Mouse (Mus musculus) cerebellum, adult (tissue): ENCODE data around the gene Herc1.

Experiments
- ATAC-seq: cut with Nextera tagmentation; 2 replicates; pipeline ENCODE4 v1.9.2; 2017; ENCODE audit warnings: mild to moderate bottlenecking, moderate library complexity, mixed read lengths; ENCODE audit not compliant: insufficient number of reproducible peaks, low FRiP score, low TSS enrichment

Gene Herc1

DNA sequence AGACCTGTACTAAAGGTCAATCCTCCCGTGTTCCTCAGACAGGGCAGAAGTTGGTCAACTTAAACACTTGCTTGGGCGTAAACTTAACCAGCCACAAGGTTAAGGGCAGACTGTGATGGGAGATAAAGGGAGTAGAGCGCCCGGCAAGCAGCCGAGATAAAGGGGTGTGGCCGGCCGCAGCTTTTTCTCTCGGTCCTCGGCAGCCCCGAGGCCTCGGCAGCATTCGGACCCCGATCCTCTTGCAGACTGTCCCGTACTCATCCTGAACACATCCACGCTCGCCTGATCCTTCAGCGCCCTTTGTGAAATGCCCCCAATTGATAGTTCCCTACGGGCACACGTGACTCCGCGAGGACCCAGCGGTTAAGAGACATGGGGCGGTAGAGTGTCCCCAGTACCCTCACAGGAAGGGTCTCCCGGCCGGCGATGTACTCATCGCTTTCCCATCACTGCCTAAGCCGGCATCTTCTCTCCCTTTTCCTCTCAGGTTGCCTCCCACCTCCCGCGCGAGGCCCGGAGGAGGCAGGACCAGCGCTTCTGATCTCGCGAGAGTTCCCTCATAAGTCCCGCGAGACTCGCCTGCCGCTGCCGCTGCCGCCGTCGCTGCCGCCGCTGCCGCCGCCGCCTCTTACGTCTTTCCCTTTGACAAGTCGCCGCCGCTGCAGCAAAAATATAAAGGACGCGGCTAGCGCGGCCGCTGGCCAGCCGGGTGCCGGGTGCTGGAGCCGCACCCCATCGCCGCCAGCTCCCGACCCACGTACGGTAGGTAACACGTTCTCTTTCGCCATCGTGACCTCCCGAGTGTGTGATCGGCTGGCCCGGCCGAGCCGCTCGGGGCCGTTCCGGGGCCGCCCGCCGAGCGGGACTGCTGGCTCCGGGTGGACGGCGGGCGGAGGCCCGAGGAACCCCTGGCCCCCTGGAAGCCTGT, at the start of gene Herc1:
TSS of gene Herc1 (plus strand) at position 591 of the 928 bp plus-strand sequence.
- peak; percentile 91 for ATAC-seq

DNA sequence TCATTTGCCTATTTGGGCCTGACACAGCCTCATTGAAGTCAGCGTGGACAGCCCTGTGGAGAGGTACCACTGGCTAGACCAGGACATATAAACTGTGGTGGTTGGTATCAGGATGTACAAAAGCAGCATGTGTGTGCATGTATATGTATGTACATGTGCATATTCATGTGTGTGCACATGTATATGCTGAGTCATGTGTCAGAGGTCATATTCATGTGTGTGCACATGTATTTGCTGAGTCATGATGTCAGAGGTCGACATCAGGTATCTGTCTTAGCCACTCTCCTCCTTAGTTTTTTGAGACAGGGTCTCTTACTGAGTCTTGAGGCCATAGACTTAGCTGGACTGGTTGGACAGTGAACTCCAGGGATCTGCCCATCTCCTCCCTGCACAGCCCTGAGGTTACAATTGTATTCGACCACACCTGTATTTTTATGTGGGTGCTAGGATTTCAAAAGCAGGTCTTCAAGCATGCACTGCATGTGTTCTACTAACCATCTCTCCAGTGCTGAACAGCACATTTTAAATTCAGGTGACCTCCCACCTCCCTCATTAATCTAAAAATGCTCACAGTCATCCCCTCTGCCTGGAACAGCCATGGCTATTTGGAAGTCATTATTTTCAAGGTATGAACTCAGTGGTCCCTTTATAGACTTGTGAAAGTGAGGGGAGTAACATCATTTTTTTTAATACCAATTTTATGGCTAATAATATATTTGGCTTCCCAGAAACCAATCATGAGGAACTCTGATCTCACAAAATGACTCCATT, 45.7 kb upstream of the Herc1 start:
- ATAC-seq = no peak

DNA sequence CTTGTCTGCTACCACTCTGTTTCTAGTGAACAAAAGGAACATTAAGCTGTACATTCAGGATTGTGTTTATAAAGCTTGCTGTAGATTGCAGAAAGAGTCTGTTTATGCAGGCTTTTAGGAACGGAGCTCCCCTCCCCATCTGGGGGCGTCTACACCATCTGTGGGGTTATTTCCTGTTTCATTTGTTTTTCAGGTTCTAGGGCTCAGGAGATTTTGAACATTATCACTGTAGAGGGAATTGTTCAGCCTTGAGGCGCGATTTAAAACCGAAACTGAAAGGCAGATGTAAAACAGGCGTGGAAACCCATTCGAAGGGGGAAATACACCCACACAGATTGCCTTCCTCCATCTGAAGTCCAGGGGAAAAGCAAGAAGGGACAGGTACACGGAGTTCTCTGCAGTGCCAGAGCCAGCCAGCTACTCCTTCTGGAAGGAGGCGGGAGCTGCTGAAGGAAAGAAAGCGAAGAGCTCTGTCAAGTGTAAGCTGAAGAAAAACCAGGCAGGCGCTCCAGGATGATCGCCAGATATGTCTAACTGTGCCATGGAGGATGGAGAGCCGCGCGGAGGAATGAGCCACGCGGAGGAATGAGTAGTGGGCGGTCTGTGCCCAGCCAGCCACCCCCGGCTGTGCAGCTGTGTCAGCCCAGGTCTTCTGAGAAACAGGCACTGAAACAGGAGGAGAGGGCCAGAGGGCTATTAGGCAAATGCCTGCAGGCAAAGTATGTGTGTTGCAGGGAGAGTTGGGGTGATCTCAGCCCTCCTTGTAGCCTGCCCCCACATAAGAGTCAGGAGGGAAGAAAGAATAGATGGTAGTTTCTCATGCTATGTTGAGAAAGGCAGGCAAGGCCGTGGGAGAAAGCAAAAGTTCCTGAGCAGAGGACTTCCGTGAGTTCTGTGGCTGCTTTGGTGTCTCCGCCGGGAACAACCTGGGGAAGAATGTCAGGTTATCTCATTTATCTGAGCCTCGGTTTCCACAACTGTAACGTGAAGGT, 44.8 kb upstream of the Herc1 start:
- peak; percentile 66; the same call in 1 of the 2 replicates for ATAC-seq

GRCm38 (mm10) chr9:66306414-66306813, 43.8 kb upstream of the Herc1 start:
- ATAC-seq = no peak

GRCm38 (mm10) chr9:66307341-66307740, 42.9 kb upstream of the Herc1 start:
- no peak for ATAC-seq

DNA sequence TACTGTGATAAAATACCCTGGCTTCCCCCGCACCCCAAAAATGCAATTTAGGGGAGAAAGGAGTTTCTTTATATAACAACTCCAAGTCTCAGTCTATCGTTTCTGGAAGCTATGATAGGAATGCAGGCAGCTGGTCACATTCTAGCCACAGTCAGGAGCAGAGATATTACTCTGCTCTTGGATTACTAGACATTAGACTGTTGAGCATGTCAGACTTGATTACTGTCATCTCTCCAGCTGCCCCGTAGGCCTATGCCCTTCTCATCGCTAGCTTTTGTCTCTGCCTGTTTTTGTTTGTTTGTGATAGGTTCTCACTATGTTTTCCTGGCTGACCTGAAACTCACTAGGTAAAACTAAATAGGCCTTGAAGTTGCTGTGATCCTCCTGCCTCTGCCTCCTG, 41.5 kb upstream of the Herc1 start:
- no peak for ATAC-seq

GRCm38 (mm10) chr9:66311458-66311857, 38.8 kb upstream of the Herc1 start:
- ATAC-seq = no peak

- ATAC-seq = no peak
These were observed 33.6 kb upstream of the Herc1 start for GRCm38 (mm10) chr9:66316603-66317002.

- peak; percentile 97 for ATAC-seq
These were observed 28.0 kb upstream of the Herc1 start for GRCm38 (mm10) chr9:66322010-66322931.

- ATAC-seq = no peak
These were observed 23.4 kb upstream of the Herc1 start for GRCm38 (mm10) chr9:66326879-66327278.

- ATAC-seq = no peak
These were observed 20.8 kb upstream of the Herc1 start for GRCm38 (mm10) chr9:66329474-66329873.

- ATAC-seq = no peak
These were observed 19.8 kb upstream of the Herc1 start for GRCm38 (mm10) chr9:66330437-66330836.

DNA sequence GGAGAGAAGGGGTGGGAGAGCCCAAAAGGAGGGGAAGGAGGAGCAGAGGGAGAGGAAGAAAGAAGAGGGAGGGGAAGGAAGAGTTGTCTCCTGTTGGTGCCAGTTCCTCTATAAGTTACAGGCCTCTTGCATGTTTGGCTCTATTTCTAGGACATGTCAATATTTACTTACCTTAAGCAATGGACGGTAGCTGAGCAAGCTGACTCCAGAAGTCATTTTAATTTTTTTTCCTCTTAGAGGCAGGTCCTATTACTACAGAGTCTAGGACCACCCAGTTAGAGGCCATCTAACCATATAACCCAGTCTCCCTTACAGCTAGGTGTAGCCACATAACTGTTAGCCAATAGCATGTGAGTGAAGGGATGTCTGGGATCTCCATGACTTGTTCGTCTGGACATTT, 18.7 kb upstream of the Herc1 start:
- no peak for ATAC-seq

GRCm38 (mm10) chr9:66332393-66332792, 17.9 kb upstream of the Herc1 start:
- ATAC-seq = no peak

GRCm38 (mm10) chr9:66337280-66337679, 13.0 kb upstream of the Herc1 start:
- ATAC-seq = no peak

- no peak for ATAC-seq
These were observed 12.1 kb upstream of the Herc1 start for GRCm38 (mm10) chr9:66338005-66338782.

- ATAC-seq = no peak
These were observed 10.5 kb upstream of the Herc1 start for GRCm38 (mm10) chr9:66339714-66340113.

GRCm38 (mm10) chr9:66340394-66341094, 9.7 kb upstream of the Herc1 start:
- ATAC-seq = no peak
